Mouse (Mus musculus): ENCODE results near the gene Phf3. TPM values are rescaled to one million over a fixed set of nuclear protein-coding genes. Genes with fewer than 3 reads are reported as not detected.
"Not testable (repeated sequence)": the region's sequence is repeated elsewhere in the genome, so short reads cannot be mapped to it uniquely, and the experiment has no call there.

Phf3 gene
- polyA plus RNA-seq, 1 experiment, result 66.7 TPM

- Histone ChIP-seq H3K27ac (ENCODE audit: insufficient read depth, low read depth, low read length) (no peak overlapping the region), H3K4me1 (ENCODE audit: control insufficient read depth, insufficient read depth, low read length) (no peaks in the 10 kb centered on the region), H3K4me3 (ENCODE audit: insufficient read depth, low read depth, low read length) (no peak overlapping the region)
- WGBS, result 73% methylated on average over 6 of the region's 6 CpGs
- no peak for TF ChIP-seq CTCF (IDR thresholded peaks at IDR 0.05; ENCODE audit: insufficient read depth, low read depth, low read length)
- TF ChIP-seq POLR2A (IDR thresholded peaks at IDR 0.05; ENCODE audit: insufficient read depth, low read depth, low read length), result no peak
These were observed 90.0 kb downstream of the Phf3 start for GRCm38 (mm10) chr1:30783741-30784140.

- WGBS, result 49% methylated on average over 6 of the region's 6 CpGs
- TF ChIP-seq CTCF (IDR thresholded peaks at IDR 0.05; ENCODE audit: insufficient read depth, low read depth, low read length) (no peak), POLR2A (IDR thresholded peaks at IDR 0.05; ENCODE audit: insufficient read depth, low read depth, low read length) (no peak)
- no peak overlapping the region for H3K27ac ChIP-seq (ENCODE audit: insufficient read depth, low read depth, low read length)
- H3K4me1 ChIP-seq (ENCODE audit: control insufficient read depth, insufficient read depth, low read length), result no peaks in the 10 kb centered on the region
- H3K4me3 ChIP-seq (ENCODE audit: insufficient read depth, low read depth, low read length), result no peak overlapping the region
These were observed 93.4 kb downstream of the Phf3 start for GRCm38 (mm10) chr1:30780293-30780692.

- WGBS, result 87% methylated on average over 3 of the region's 3 CpGs
- Histone ChIP-seq H3K4me1 (ENCODE audit: control insufficient read depth, insufficient read depth, low read length) (no peaks in the 10 kb centered on the region), H3K4me3 (ENCODE audit: insufficient read depth, low read depth, low read length) (no peak overlapping the region), H3K27ac (ENCODE audit: insufficient read depth, low read depth, low read length) (no peak overlapping the region)
- TF ChIP-seq CTCF (IDR thresholded peaks at IDR 0.05; ENCODE audit: insufficient read depth, low read depth, low read length) (no peak), POLR2A (IDR thresholded peaks at IDR 0.05; ENCODE audit: insufficient read depth, low read depth, low read length) (no peak)
These were observed 94.2 kb downstream of the Phf3 start for GRCm38 (mm10) chr1:30779562-30779961.

GRCm38 (mm10) chr1:30778374-30779005 is 95.2 kb downstream of the Phf3 start:
- Histone ChIP-seq H3K27ac (ENCODE audit: insufficient read depth, low read depth, low read length) (no peak overlapping the region), H3K4me1 (ENCODE audit: control insufficient read depth, insufficient read depth, low read length) (no peaks in the 10 kb centered on the region), H3K4me3 (ENCODE audit: insufficient read depth, low read depth, low read length) (no peak overlapping the region)
- TF ChIP-seq POLR2A (IDR thresholded peaks at IDR 0.05; ENCODE audit: insufficient read depth, low read depth, low read length), result no peak
- TF ChIP-seq CTCF (IDR thresholded peaks at IDR 0.05; ENCODE audit: insufficient read depth, low read depth, low read length), result no peak
- WGBS, result 15% methylated on average over 14 of the region's 14 CpGs

DNA sequence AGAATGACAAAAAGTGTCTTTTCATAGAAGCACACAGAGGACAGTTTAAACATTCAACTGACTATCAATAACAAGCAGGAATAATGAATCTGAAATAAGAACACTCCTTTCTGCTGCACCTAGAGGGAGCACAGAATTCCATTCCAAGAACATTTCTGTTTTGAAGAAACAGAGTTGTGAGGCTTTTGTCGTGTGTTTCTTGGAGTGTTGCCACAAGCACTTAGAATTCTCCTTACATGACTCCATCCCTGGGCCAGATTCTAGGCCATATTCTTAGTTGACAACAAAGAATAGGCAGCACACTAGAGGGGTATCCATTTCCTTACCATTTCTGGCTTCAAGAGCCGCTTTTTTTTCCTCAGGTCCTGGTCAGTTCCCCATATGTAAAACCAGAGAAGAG is 97.5 kb downstream of the Phf3 start:
- H3K4me1 ChIP-seq (ENCODE audit: control insufficient read depth, insufficient read depth, low read length), result no peaks in the 10 kb centered on the region
- no peak overlapping the region for H3K27ac ChIP-seq (ENCODE audit: insufficient read depth, low read depth, low read length)
- 59% methylated on average over 2 of the region's 2 CpGs for WGBS
- TF ChIP-seq CTCF (IDR thresholded peaks at IDR 0.05; ENCODE audit: insufficient read depth, low read depth, low read length), result no peak
- TF ChIP-seq POLR2A (IDR thresholded peaks at IDR 0.05; ENCODE audit: insufficient read depth, low read depth, low read length), result no peak
- no peak overlapping the region for H3K4me3 ChIP-seq (ENCODE audit: insufficient read depth, low read depth, low read length)

GRCm38 (mm10) chr1:30773662-30774061 is 100.1 kb downstream of the Phf3 start:
- Histone ChIP-seq H3K4me3 (ENCODE audit: insufficient read depth, low read depth, low read length) (no peak overlapping the region), H3K4me1 (ENCODE audit: control insufficient read depth, insufficient read depth, low read length) (no peaks in the 10 kb centered on the region), H3K27ac (ENCODE audit: insufficient read depth, low read depth, low read length) (no peak overlapping the region)
- 75% methylated on average over 6 of the region's 6 CpGs for WGBS
- TF ChIP-seq POLR2A (IDR thresholded peaks at IDR 0.05; ENCODE audit: insufficient read depth, low read depth, low read length) (no peak), CTCF (IDR thresholded peaks at IDR 0.05; ENCODE audit: insufficient read depth, low read depth, low read length) (no peak)

DNA sequence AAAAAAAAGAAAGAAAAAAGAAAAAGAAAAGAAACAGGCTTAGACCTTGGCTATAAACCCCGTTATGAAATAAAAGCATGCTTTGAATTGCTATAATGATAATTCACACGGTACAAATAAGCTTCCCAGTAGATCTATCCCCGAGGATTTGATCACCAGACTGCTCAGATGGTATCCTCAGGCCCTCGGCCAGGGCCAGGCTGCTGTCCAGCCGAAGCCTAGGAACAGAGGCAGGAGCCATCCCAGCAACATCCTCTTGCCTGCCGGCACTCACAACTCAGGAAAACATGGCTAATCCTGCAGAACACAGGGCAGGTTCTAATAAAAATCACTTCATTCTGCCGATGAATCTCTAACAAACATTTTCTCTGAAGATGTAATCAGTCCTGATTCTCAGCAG is 100.9 kb downstream of the Phf3 start:
- WGBS, result 85% methylated on average over 7 of the region's 7 CpGs
- no peaks in the 10 kb centered on the region for H3K4me1 ChIP-seq (ENCODE audit: control insufficient read depth, insufficient read depth, low read length)
- H3K4me3 ChIP-seq (ENCODE audit: insufficient read depth, low read depth, low read length), result no peak overlapping the region
- TF ChIP-seq POLR2A (IDR thresholded peaks at IDR 0.05; ENCODE audit: insufficient read depth, low read depth, low read length), result no peak
- TF ChIP-seq CTCF (IDR thresholded peaks at IDR 0.05; ENCODE audit: insufficient read depth, low read depth, low read length), result no peak
- no peak overlapping the region for H3K27ac ChIP-seq (ENCODE audit: insufficient read depth, low read depth, low read length)

DNA sequence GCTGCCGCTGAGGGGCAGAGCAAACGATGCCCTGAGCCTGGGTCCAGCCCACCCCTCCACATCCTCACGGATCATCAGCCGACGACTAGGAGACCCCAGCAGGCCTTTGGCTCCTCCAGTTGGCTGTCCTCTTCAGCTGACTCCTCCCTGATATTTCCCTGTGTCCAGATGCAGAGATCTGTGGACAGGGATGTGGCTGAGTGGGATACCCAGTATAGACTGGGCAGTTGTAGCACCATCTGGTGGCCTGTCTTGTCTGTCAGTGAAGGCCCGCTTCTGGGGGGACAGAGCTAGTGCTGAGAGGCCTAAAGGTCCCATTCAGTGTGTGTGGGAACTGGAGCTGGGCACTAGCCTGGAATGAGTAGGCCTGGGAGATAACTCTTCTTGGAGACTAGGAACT is 101.9 kb downstream of the Phf3 start:
- 68% methylated on average over 6 of the region's 6 CpGs for WGBS
- Histone ChIP-seq H3K27ac (ENCODE audit: insufficient read depth, low read depth, low read length) (no peak overlapping the region), H3K4me1 (ENCODE audit: control insufficient read depth, insufficient read depth, low read length) (no peaks in the 10 kb centered on the region), H3K4me3 (ENCODE audit: insufficient read depth, low read depth, low read length) (no peak overlapping the region)
- TF ChIP-seq CTCF (IDR thresholded peaks at IDR 0.05; ENCODE audit: insufficient read depth, low read depth, low read length) (no peak), POLR2A (IDR thresholded peaks at IDR 0.05; ENCODE audit: insufficient read depth, low read depth, low read length) (no peak)

- not testable (repeated sequence) for H3K27ac ChIP-seq (ENCODE audit: insufficient read depth, low read depth, low read length); H3K4me3 ChIP-seq (ENCODE audit: insufficient read depth, low read depth, low read length); H3K4me1 ChIP-seq (ENCODE audit: control insufficient read depth, insufficient read depth, low read length)
- 90% methylated on average over 14 of the region's 16 CpGs for WGBS
These were observed 103.1 kb downstream of the Phf3 start for GRCm38 (mm10) chr1:30770599-30770998.

- H3K4me3 ChIP-seq (ENCODE audit: insufficient read depth, low read depth, low read length), result no peak overlapping the region
- no peak overlapping the region for H3K27ac ChIP-seq (ENCODE audit: insufficient read depth, low read depth, low read length)
- no peak for TF ChIP-seq CTCF (IDR thresholded peaks at IDR 0.05; ENCODE audit: insufficient read depth, low read depth, low read length)
- no peak for TF ChIP-seq POLR2A (IDR thresholded peaks at IDR 0.05; ENCODE audit: insufficient read depth, low read depth, low read length)
- H3K4me1 ChIP-seq (ENCODE audit: control insufficient read depth, insufficient read depth, low read length), result no peaks in the 10 kb centered on the region
These were observed 116.9 kb downstream of the Phf3 start for GRCm38 (mm10) chr1:30756794-30757193.
